Mouse (Mus musculus): Measurements from ENCODE around the gene Gtf2i. TPM values are rescaled to one million over a fixed set of nuclear protein-coding genes. Genes with fewer than 3 reads are reported as not detected.
A peak's percentile ranks its signal among the peaks of the same experiment; 100 is the strongest.

Gene Gtf2i
- polyA plus RNA-seq, 1 experiment from 2014 or later = 132 TPM

DNA sequence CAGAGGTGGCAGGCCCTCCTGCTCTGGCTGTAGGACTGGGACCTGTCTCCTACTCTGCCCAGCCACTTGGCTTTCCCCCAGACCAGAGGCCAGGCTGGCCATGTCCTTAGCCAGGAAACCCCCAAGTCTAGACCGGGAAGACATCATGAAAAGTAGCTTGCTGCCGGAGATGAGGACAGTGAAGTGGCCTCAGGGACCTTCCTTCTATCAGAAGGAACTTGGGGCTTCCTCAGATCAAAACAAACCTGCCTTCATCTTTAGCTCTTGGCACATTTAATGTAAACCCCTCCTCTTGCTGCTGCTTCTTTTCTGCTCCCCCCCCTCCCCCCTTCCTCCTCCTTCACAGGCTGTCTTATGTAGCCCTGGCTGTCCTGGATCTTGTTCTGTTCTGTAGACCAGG is 80.4 kb downstream of the Gtf2i start:
- 57% methylated on average over 2 of the region's 2 CpGs for WGBS

DNA sequence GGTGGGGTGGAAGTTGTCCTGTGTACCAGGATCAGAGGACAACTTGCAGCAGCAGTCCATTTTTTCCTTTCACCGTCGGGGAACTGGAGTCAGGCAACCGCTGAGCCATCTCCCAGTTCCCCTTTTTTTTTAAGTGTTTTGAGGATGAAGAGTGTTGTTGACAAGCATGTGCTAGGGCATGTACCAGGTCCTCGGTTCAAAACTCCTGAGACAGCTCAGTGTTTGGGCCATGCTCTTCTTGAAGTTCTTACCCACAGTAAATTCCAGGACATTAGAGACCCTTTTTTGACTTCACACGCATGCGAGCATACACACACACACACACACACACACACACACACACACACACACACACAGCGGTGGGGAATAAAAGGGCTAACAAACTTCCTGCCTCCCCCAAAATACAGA is 81.3 kb downstream of the Gtf2i start:
- H3K9me3 ChIP-seq (ENCODE audit: control insufficient read depth, low read length) = no peaks in the 10 kb centered on the region
- peak overlapping the region in 1 of 2 experiments; percentile 41; a peak in 1 of 4 replicates for H3K27ac ChIP-seq (replicated peaks in 1 of 2; ENCODE audit: control insufficient read depth in 1 of 2, insufficient read depth in 1 of 2, low read depth in 2 of 2, low read length in 2 of 2)
- no peaks in the 10 kb centered on the region for H3K27me3 ChIP-seq (ENCODE audit: control insufficient read depth, insufficient read depth, low read length)
- peaks cover 28% of the 10 kb centered on the region for H3K36me3 ChIP-seq (ENCODE audit: control insufficient read depth, insufficient read depth, low read length)
- no peak overlapping the region for H3K9ac ChIP-seq (ENCODE audit: low read length)
- no peak overlapping the region for H3K4me2 ChIP-seq (ENCODE audit: low read length)
- WGBS = 45% methylated on average over 7 of the region's 7 CpGs
- H3K4me3 ChIP-seq (ENCODE audit: control insufficient read depth in 1 of 2, insufficient read depth in 1 of 2, low read depth in 1 of 2, low read length in 2 of 2) = no peak overlapping the region
- ATAC-seq (ENCODE audit: insufficient number of reproducible peaks, insufficient read depth, low FRiP score, low read depth) = no peak
- H3K4me1 ChIP-seq (ENCODE audit: control insufficient read depth in 2 of 2, insufficient read depth in 2 of 2, low read length in 2 of 2) = peaks cover 20 to 44% of the 10 kb centered on the region in 2 experiments

More for the DNA sequence above, 80.4 kb downstream of the Gtf2i start:
- H3K36me3 ChIP-seq (ENCODE audit: control insufficient read depth, insufficient read depth, low read length) = peaks cover 38% of the 10 kb centered on the region
- no peaks in the 10 kb centered on the region for H3K27me3 ChIP-seq (ENCODE audit: control insufficient read depth, insufficient read depth, low read length)
- no peaks in the 10 kb centered on the region for H3K9me3 ChIP-seq (ENCODE audit: control insufficient read depth, low read length)
- H3K27ac ChIP-seq (replicated peaks in 1 of 2; ENCODE audit: control insufficient read depth in 1 of 2, insufficient read depth in 1 of 2, low read depth in 2 of 2, low read length in 2 of 2) = peak overlapping the region in 1 of 2 experiments; percentile 62; a peak in 1 of 4 replicates
- peaks cover 19 to 40% of the 10 kb centered on the region in 2 experiments for H3K4me1 ChIP-seq (ENCODE audit: control insufficient read depth in 2 of 2, insufficient read depth in 2 of 2, low read length in 2 of 2)
- no peak overlapping the region for H3K4me3 ChIP-seq (ENCODE audit: control insufficient read depth in 1 of 2, insufficient read depth in 1 of 2, low read depth in 1 of 2, low read length in 2 of 2)
- no peak overlapping the region for H3K4me2 ChIP-seq (ENCODE audit: low read length)
- no peak overlapping the region for H3K9ac ChIP-seq (ENCODE audit: low read length)
- ATAC-seq (ENCODE audit: insufficient number of reproducible peaks, insufficient read depth, low FRiP score, low read depth) = no peak

DNA sequence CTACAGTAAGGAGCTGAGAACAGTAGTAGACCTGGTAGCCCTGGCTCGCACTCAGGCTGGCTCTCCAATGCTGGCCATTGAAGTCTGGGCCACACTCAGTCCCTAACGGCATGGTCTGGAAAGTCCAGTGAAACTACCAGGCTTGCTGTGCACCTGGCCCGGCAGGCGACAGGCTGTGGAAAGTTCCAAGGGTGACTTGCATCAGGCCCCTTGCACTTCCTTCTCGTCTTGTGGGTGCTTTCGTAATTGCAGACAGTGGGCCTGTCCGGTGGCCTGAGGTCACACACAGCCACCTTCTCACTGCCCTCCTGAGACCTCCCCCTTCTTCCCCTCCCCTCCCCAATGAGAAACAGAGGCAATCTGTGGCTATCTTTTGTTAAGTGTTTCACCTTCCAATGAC is 82.0 kb downstream of the Gtf2i start:
- Histone ChIP-seq H3K27ac (replicated peaks in 1 of 2; ENCODE audit: control insufficient read depth in 1 of 2, insufficient read depth in 1 of 2, low read depth in 2 of 2, low read length in 2 of 2) (peak overlapping the region in 1 of 2 experiments; percentile 41; a peak in 1 of 4 replicates), H3K27me3 (ENCODE audit: control insufficient read depth, insufficient read depth, low read length) (no peaks in the 10 kb centered on the region), H3K9me3 (ENCODE audit: control insufficient read depth, low read length) (no peaks in the 10 kb centered on the region), H3K36me3 (ENCODE audit: control insufficient read depth, insufficient read depth, low read length) (peaks cover 21% of the 10 kb centered on the region), H3K4me3 (ENCODE audit: control insufficient read depth in 1 of 2, insufficient read depth in 1 of 2, low read depth in 1 of 2, low read length in 2 of 2) (no peak overlapping the region), H3K9ac (ENCODE audit: low read length) (no peak overlapping the region), H3K4me1 (ENCODE audit: control insufficient read depth in 2 of 2, insufficient read depth in 2 of 2, low read length in 2 of 2) (peaks cover 25 to 51% of the 10 kb centered on the region in 2 experiments), H3K4me2 (ENCODE audit: low read length) (no peak overlapping the region)
- 25% methylated on average over 7 of the region's 7 CpGs for WGBS
- no peak for ATAC-seq (ENCODE audit: insufficient number of reproducible peaks, insufficient read depth, low FRiP score, low read depth)

- H3K9ac ChIP-seq (ENCODE audit: low read length) = no peak overlapping the region
- peaks cover 25 to 51% of the 10 kb centered on the region in 2 experiments for H3K4me1 ChIP-seq (ENCODE audit: control insufficient read depth in 2 of 2, insufficient read depth in 2 of 2, low read length in 2 of 2)
- H3K4me3 ChIP-seq (ENCODE audit: control insufficient read depth in 1 of 2, insufficient read depth in 1 of 2, low read depth in 1 of 2, low read length in 2 of 2) = no peak overlapping the region
- no peaks in the 10 kb centered on the region for H3K9me3 ChIP-seq (ENCODE audit: control insufficient read depth, low read length)
- H3K4me2 ChIP-seq (ENCODE audit: low read length) = no peak overlapping the region
- H3K27ac ChIP-seq (replicated peaks in 1 of 2; ENCODE audit: control insufficient read depth in 1 of 2, insufficient read depth in 1 of 2, low read depth in 2 of 2, low read length in 2 of 2) = no peak overlapping the region
- no peaks in the 10 kb centered on the region for H3K27me3 ChIP-seq (ENCODE audit: control insufficient read depth, insufficient read depth, low read length)
- ATAC-seq (ENCODE audit: insufficient number of reproducible peaks, insufficient read depth, low FRiP score, low read depth) = no peak
- WGBS = 49% methylated on average over 6 of the region's 6 CpGs
- peaks cover 17% of the 10 kb centered on the region for H3K36me3 ChIP-seq (ENCODE audit: control insufficient read depth, insufficient read depth, low read length)
Measured at GRCm38 (mm10) chr5:134232111-134232510, 82.4 kb downstream of the Gtf2i start.

GRCm38 (mm10) chr5:134231376-134231775 is 83.2 kb downstream of the Gtf2i start:
- Histone ChIP-seq H3K27me3 (ENCODE audit: control insufficient read depth, insufficient read depth, low read length) (no peaks in the 10 kb centered on the region), H3K36me3 (ENCODE audit: control insufficient read depth, insufficient read depth, low read length) (peaks cover 9% of the 10 kb centered on the region), H3K4me3 (ENCODE audit: control insufficient read depth in 1 of 2, insufficient read depth in 1 of 2, low read depth in 1 of 2, low read length in 2 of 2) (no peak overlapping the region), H3K4me2 (ENCODE audit: low read length) (no peak overlapping the region), H3K27ac (replicated peaks in 1 of 2; ENCODE audit: control insufficient read depth in 1 of 2, insufficient read depth in 1 of 2, low read depth in 2 of 2, low read length in 2 of 2) (no peak overlapping the region), H3K4me1 (ENCODE audit: control insufficient read depth in 2 of 2, insufficient read depth in 2 of 2, low read length in 2 of 2) (peaks cover 28 to 51% of the 10 kb centered on the region in 2 experiments), H3K9ac (ENCODE audit: low read length) (no peak overlapping the region), H3K9me3 (ENCODE audit: control insufficient read depth, low read length) (no peaks in the 10 kb centered on the region)
- WGBS = 56% methylated on average over 5 of the region's 5 CpGs
- ATAC-seq (ENCODE audit: insufficient number of reproducible peaks, insufficient read depth, low FRiP score, low read depth) = no peak

DNA sequence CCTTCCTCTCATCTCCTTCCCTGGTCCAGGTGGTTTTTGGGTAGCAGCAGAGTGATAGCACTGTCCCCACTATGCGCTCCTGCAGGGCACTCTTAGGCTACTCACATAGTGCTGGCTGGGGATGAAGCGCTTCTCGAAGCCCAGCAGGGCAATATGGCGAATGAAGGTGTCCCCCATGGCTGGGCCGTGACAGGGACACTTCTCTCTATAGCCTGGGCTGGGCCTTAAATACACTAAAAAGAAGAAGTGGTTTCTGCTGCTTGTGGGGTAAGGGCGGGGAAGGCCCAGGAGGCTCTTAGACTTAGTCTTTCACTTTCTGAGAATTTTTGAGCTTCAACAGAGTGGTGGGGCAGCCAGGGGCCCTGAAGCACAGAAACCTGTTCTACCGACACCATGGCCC is 85.2 kb downstream of the Gtf2i start, which contains the start of gene Ncf1:
Ncf1 (minus strand) TSS at position 235 of the 400 bp plus-strand sequence.
- no peak within 1 kb of the TSS for H3K27ac ChIP-seq (replicated peaks in 1 of 2; ENCODE audit: control insufficient read depth in 1 of 2, insufficient read depth in 1 of 2, low read depth in 2 of 2, low read length in 2 of 2)
- no peak for ATAC-seq (ENCODE audit: insufficient number of reproducible peaks, insufficient read depth, low FRiP score, low read depth)
- H3K9ac ChIP-seq (ENCODE audit: low read length) = peak within 1 kb of the TSS; percentile 21; the same call in 1 of the 2 replicates
- no peak within 1 kb of the TSS for H3K4me3 ChIP-seq (ENCODE audit: control insufficient read depth in 1 of 2, insufficient read depth in 1 of 2, low read depth in 1 of 2, low read length in 2 of 2)
- H3K4me1 ChIP-seq (ENCODE audit: control insufficient read depth in 2 of 2, insufficient read depth in 2 of 2, low read length in 2 of 2) = peaks cover 15 to 32% of the 10 kb centered on the region in 2 experiments
- H3K36me3 ChIP-seq (ENCODE audit: control insufficient read depth, insufficient read depth, low read length) = no peaks in the 10 kb centered on the region
- no peaks in the 10 kb centered on the region for H3K27me3 ChIP-seq (ENCODE audit: control insufficient read depth, insufficient read depth, low read length)
- H3K4me2 ChIP-seq (ENCODE audit: low read length) = no peak within 1 kb of the TSS
- 90% methylated on average over 7 of the region's 7 CpGs for WGBS
- no peaks in the 10 kb centered on the region for H3K9me3 ChIP-seq (ENCODE audit: control insufficient read depth, low read length)

DNA sequence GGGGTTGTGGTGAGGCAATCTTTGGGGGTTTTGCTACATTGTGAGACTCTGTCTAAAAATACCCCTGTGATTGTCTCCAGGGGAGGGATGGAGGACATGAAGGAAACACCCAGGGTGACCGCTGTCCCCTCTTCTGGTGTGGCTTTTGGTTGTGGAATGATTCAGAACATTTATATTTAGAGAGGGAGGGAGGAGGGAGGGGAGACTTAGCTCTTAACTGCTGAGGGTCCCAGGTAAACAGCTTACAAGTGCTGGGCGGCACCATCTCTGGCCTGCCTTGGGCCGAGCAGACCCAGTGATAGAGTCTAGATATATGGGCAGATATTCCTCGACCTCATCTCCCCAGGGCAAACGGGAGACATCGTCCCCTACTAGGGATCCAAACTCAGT is 86.3 kb downstream of the Gtf2i start:
- H3K4me1 ChIP-seq (ENCODE audit: control insufficient read depth in 2 of 2, insufficient read depth in 2 of 2, low read length in 2 of 2) = peaks cover 13 to 24% of the 10 kb centered on the region in 2 experiments
- H3K9me3 ChIP-seq (ENCODE audit: control insufficient read depth, low read length) = no peaks in the 10 kb centered on the region
- no peak overlapping the region for H3K4me2 ChIP-seq (ENCODE audit: low read length)
- peak overlapping the region; percentile 25; the same call in 1 of the 2 replicates for H3K9ac ChIP-seq (ENCODE audit: low read length)
- no peak overlapping the region for H3K27ac ChIP-seq (replicated peaks in 1 of 2; ENCODE audit: control insufficient read depth in 1 of 2, insufficient read depth in 1 of 2, low read depth in 2 of 2, low read length in 2 of 2)
- no peak for ATAC-seq (ENCODE audit: insufficient number of reproducible peaks, insufficient read depth, low FRiP score, low read depth)
- no peaks in the 10 kb centered on the region for H3K27me3 ChIP-seq (ENCODE audit: control insufficient read depth, insufficient read depth, low read length)
- H3K36me3 ChIP-seq (ENCODE audit: control insufficient read depth, insufficient read depth, low read length) = no peaks in the 10 kb centered on the region
- H3K4me3 ChIP-seq (ENCODE audit: control insufficient read depth in 1 of 2, insufficient read depth in 1 of 2, low read depth in 1 of 2, low read length in 2 of 2) = no peak overlapping the region
- 48% methylated on average over 6 of the region's 6 CpGs for WGBS
